Mouse (Mus musculus) adrenal gland, adult 18-20 months (tissue): Measurements from ENCODE around the gene Tpd52l2. TPM values are rescaled to one million over a fixed set of nuclear protein-coding genes. Genes with fewer than 3 reads are reported as not detected.

Experiments
- DNase-seq, 2 experiments: peaks; one replicate each; pipeline ENCODE4 v3.0.0; 2021 to 2022; ENCODE audit warnings: low spot score in 2 of 2
- long read RNA-seq, 2 experiments: library from polyadenylated mRNA; stranded (forward); transcript quantifications; one replicate each; pipeline ENCODE4 v2.0.0; 2021
- total RNA-seq, 2 experiments: library from RNA; stranded (reverse); gene quantifications; 1 replicate in 1 of 2; 2 replicates in 1 of 2; pipeline ENCODE4 v1.2.3; 2021

The Tpd52l2 gene
- total RNA-seq: 100 to 1,000 TPM in 1 of 2 experiments, 10 to 100 TPM in 1; 96.6 to 100 TPM
- long read RNA-seq, experiment 1, transcript Tpd52l2-201 (7 exons, 2,950 nt): major isoform, 47 of 80 reads
- long read RNA-seq, experiment 1, transcript Tpd52l2-208 (8 exons, 3,603 nt): minor isoform, 17 of 80 reads
- long read RNA-seq, experiment 1, partial matches to known transcripts: 1 of 80 reads
- long read RNA-seq, experiment 1, other reads (novel, unspliced or antisense): 11 of 80 reads
- long read RNA-seq, experiment 2, transcript Tpd52l2-208 (8 exons, 3,603 nt): minor isoform, 22 of 217 reads
- long read RNA-seq, experiment 2, transcript Tpd52l2-204 (6 exons, 3,475 nt): minor isoform, 7 of 217 reads
- long read RNA-seq, experiment 2, transcript Tpd52l2-201 (7 exons, 2,950 nt): major isoform, 163 of 217 reads
- long read RNA-seq, experiment 2, partial matches to known transcripts: 7 of 217 reads
- long read RNA-seq, experiment 2, other reads (novel, unspliced or antisense): 11 of 217 reads

DNA sequence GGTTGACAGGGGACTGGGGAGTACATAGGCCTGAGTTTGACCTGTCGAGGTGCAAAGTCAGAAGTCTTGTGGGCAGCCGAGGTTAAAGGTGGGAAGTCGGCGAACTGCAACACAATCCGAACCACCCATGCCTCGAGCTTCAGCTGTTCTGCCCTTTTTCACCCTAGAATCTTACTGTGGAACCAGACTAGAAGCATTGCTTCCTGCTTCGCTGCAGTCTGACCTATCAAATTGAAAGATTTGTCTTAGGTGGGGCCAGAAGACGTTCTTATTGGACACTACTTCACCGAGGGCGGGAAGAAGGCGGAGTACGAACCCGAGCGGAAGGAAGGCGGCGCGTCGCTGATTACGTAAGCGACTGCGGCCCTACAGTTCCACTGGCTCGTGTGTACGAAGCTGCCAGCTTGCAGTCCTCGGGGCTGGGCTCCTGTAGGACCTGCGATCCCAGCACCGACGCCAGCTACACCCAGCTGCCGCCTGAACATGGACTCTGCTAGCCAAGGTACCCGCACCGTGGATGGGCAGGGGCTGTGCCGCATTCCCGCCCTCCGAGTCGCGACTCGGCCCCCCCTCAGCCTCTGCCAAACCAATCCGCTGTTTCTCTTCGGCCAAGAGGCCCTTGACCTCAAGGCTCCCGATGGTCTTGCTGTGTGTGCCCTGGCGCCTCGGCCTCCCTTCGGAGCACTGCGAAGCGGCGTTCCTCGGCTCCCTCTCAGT is at the start of gene Tpd52l2:
Gene Tpd52l2 (plus strand): TSS at position 312 of the 717 bp plus-strand sequence.
- peak; percentile 78 to 80 for DNase-seq

DNA sequence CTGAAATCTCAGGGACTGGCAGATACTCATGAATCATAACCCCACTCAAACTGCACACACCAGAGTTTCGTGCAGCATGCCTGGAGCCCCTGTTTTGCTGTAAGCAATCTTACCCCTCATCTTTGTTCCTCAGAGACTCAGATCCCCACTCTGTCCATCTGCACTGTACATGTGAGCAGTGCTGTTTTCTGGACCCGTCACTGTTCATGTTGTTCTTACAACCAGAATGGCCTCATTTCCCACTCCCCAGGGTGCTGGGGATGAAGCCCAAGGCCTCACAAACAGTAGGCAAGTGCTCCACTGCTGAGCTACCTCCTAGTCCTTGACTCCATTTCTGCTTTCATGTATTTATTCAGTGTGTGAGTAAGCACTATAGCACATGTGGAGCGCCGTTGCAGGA is 44.8 kb upstream of the Tpd52l2 start:
- DNase-seq: no peak

DNA sequence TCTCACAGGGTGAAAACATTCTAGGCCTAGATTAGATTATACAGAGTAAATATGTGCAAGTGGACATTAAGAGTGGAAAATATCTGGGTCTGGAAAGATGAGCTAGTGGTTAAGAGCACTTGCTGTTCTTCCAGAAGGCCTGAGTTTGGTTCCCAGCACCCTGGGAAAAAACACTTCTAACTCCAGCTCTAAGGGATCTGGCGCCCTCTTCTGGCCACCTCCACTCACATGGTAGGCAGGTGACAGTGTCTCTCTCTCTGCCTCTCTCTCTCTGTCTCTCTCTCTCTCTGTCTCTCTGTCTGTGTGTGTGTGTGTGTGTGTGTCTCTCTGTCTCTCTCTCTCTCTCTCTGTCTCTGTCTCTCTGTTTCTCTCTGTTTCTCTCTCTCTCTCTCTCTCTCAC is 43.7 kb upstream of the Tpd52l2 start:
- DNase-seq: no peak

DNA sequence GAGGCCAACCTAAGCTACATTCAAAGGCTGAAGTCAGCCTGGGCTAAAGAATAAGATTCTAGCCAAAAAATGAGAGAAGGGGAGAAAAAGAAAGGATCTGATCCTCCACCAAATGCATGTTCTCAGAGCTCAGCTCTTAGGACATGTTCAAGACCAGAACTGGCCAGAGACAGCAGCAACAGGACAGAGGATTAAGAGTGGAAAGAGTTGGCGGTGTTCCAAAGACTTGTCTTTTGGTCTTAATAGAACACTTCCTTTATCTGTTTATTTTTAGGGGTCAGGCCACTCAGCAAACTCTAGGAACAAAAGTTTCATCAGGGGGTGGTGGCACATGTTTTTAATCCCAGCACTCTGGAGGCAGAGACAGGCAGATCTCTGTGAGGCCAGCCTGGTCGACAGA is 41.0 kb upstream of the Tpd52l2 start:
- DNase-seq: no peak

DNA sequence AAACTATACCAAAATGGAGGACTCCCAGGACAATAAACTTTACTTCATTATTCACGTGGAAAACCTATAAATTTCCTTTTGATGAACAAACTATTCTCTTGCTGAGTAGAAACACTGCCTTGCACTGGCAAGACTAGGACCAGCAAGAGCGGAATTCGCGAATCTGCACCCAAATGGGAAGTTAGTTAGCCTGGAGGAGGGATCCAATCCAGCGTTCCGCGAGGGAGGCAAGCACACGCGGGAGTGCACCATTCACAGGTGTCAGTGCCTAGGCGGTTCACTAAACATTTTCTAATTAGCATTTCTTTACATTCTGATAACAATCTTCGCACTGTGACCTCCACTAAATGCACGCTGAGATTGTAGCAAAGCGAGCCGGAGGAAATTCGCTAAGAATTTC is 39.1 kb upstream of the Tpd52l2 start:
- DNase-seq: no peak

DNA sequence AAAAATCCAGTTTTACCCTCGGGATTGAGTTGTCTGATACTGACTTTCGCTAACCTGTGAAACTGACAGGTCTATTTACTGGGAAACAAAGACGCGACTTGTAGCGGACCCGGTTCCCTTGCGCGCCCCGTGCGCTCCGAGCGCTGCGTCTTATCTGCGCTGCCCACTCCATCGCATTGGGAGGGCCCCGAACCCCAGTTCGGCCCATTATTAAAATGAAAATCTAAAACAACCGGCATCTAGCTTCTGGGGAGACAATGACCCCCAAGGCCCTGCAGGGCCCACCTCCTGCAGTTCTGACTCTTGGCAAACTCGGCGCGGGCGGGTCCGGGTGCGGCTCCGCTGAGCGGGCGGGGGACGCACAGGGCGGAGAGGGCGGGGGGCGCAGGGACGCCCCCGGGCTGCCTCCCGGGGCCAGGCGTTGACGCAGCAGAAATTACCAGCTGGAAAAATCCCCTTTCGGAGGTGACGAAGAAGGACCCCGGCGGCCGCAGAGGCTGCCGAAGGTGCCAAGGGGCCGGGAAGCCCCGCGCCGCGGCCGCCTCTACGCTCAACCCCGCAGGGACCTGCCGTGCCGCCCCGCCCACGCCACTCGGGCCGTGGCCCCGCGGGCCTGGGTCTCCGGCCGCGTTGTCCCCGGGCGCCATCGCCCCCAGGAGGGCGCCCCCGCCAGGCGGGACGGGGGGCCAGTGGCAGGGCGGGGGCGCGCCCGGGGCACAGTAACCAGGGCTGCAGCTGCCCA is 38.4 kb upstream of the Tpd52l2 start:
- peak; percentile 41 to 57 for DNase-seq

DNA sequence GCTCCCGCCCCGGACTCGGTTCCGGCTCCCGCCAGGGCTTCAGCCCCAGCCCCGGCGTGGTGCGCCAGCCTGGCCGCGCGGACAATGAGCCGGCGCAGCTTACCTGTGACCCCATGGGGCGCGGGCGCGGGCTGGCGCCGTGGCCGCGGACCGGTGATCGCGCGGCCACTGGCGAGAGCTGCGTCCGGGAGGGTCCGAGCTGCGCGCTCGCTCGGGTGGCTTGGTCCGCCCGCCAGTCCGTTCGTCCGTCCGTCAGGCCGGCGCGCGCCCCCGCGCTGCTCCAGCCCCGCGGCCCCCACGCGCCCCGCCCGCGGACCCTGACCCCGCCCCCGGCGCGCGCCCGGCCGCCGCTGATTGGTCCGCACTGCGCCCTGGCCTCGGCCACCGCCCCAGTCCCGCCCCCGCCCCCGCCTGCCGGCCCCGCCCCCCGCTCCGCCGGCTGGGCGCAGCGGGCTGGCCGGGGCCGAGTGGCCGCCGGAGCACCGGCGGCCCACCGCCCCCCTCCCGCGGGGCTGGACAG is 37.7 kb upstream of the Tpd52l2 start, which contains the start of gene Zbtb46:
Gene Zbtb46 (minus strand): TSS at position 274 of the 520 bp plus-strand sequence.
- peak; percentile 92 to 95 for DNase-seq

DNA sequence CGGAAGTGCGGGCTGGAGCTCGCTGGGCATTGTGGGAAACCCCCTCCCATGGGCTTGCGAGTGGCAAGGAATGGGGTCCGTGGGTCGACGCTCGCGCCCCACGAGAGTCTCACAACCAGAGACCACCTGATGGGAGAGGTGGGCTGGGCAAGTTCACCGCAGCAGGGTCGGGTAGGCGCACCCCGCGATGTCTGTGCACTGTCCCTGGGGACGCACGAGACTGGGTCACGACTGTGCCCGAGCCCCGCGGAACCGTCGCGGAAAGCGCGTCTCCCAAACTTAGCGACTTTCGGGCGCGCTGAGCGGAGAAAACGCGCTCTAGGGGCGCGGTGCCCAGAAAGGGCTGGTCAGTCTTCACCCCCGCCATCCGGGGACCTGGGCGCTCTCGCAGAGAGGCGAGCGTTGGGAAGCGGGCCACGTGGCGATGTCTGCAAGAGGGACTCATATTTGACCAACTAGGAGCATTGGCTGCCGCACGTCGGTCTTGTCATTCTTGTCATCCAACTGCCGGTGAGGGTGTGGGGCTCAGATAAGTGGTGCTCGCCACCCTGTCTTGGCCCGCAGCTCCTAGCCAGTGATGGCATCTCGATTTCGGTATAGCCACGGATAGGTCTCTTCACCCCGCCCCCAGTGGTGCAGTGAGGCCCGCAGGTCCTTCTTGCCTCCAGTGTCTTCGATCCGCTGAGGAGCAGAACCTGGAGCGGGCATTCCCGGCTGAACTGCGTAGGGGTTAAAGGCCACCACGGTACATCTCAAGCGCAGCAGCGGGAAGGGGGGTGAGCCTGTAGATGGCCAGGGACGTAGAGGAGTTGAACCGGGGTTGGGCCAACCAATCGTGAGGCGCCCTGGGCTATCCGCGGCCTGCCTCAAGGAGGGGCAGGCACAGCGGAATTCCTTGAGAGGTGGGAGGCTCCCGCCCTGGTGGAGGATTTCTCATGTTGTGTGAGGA is 37.0 kb upstream of the Tpd52l2 start:
- DNase-seq: peak; percentile 60 to 63

DNA sequence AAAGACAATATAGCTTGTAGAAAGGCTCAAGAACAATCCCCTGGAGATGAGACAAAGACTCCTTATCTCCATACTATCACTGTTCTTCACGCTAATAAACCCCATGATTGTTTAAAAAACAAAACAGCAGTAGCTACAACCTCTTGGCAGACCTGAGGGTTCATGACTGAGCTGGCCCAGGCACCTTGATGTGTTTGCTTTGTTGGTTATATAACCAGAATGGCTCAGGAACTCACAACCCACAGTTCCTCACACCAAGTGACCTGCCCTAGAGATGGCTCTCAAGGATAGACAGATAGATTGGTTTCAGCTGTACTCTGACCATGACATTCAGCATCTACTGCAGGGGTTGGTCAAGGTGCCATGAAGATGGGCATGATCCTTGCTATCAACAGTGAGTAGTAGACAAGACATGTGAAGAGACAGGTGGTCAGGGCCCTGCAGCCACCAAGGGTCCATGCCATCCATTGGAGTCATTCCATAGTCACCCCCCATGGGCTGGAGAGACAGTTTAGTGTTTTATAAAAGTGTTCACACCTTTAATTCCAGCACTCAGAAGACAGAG is 35.3 kb upstream of the Tpd52l2 start:
- DNase-seq: no peak

DNA sequence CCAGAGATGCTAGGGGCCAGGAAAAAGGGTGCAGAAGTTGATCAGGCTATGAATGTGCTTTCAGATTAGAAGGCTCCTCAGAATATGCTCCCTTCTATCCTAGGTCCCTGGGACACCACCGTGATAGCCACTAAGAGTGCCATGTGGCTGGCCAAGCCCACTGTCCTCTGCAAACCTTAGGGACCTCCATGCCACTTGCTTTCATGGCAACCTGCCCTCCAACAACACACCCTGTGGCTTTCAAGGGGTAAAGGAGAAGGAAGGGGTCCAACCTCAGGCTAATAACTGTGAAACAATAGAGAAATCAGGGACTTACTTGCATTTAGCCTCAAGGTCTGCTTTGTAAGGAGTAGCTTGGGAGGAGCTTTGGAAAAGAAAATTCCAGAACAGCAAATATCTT is 34.3 kb upstream of the Tpd52l2 start:
- DNase-seq: no peak

DNA sequence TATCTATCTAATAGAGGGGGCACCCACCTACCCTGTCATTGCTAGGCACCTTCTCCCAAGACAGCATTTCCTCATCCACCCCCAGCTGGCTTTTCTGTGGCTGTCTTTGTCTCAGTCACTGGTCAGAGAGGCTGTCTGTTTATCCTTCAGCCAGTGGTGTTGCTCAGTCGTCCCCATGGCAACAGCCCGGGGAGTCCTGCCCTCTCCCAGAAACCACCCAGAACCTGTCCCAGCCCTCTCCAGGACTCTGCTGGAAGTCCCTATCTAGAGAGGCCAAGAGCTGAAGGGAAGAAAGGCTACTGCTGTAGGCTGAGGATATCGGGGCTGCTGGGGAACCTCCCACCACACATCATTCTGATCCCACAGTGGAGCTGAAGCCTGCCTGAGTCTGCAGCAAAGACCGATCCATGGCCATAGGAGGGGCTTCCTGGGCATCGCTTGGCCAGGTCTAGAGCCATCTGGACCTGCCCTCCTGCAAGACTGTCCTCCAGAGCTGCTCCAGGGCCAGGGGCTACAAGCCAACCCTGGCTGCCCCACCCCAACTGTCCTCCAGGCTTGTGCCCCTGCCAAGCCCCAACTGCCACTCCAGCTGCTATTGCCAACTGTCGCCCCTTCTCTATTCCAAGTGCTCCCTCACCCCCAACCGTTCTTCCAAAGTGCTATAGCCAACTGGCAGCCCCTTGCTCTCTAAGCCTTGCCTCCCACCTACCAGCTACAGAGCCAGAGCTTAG is 33.8 kb upstream of the Tpd52l2 start:
- no peak for DNase-seq

DNA sequence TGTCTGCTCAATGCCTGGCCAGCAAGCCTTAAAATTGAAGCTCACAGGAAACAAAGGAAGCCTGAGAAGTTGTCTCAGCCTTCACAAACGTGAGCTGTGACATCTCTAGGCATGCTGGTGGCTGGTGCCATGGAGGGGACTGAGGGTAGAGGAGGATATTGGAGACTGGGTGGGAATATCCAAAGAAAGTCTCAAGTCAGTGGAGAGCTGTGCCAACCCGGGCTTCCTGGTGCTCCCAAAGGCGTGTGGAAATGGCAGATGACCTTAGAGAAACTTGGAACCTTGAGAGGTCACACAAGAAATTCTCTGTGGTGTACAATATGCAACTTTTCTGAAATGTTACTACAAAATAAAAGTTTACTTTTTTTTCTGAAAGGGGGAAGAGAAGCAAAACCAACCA is 31.5 kb upstream of the Tpd52l2 start:
- DNase-seq: no peak

DNA sequence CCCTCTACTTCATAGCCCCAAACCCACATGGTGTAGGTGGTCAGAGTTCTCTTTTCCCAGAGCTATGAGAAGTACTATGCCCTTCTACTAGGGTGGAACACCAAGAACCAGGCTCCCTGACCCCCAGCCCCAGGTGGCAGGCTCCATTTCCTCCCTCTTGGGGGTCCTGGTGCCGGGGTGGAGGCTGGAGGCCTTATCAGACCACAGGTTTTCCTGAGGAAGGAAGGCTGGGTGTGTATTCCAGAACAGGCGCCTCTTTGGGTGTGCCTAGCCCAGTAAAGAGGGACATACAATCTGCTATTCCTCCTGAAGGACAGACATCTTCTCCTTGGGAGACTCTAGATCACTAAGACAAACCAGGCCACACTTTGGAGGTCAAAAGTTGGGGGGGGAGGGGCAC is 26.7 kb upstream of the Tpd52l2 start:
- DNase-seq: no peak

DNA sequence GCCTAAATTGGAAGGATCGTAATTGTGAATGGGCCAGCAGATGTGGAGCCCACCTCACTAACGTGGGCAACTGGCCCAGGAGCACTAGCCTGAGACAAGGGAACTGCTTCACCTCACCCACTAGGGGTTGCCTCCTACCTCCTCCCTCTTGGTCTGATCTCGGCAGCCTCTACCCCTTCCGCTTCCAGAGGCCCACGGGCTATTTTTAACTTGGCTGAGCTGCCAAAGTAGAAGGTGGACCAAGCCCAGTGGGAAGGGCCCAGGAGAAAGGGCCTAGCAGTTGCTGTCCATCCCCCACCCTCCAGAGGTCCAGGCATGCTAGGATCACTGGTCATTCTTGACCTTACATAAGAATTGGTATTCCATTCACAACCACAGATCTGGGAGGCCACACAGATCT is 25.7 kb upstream of the Tpd52l2 start:
- no peak for DNase-seq

DNA sequence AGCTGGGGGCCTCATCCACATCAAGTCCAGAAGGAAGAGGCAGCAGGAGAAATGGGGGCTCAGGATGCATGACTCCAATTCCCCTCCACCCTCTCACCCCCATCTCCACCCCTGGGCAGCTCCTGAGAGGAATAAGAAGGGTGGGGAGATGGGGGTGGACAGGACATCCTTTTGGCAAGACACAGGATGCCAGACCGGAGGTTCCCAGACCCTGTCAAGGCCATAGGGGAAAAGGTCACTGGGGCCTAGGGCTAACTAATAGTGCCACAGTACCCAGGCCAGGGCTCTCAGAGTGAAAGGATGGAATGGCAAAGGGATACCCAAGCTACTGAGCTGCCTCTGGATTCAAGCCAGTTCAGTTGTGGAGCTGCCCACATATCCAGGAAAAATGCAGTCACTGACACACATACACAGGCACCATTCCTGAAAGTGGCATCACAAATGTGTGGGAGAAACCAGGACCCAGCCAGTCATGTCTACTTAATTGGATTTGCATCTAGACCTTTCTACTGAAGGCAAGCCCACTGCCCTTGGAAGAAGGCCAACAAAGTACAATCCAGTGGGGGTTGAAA is 24.6 kb upstream of the Tpd52l2 start:
- DNase-seq: no peak

DNA sequence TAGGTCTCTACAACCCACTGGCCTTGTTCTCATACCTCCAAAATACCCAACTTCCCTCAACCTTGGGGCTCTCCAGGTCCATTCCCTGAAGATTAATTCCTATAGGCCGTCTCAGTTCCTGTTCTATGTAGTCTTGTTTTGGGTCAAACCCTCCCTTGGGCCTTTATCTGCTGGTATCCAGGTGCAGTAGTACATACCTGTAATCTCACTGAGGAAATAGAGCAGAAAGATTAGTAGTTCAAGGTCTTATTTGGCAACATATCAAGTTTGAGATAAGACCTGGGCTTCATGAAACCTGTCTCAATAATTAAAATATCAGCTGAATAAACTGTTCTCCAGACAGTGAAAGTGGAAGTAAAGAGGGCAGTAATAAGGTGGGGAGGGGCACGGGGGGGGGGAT is 13.8 kb upstream of the Tpd52l2 start:
- no peak for DNase-seq

DNA sequence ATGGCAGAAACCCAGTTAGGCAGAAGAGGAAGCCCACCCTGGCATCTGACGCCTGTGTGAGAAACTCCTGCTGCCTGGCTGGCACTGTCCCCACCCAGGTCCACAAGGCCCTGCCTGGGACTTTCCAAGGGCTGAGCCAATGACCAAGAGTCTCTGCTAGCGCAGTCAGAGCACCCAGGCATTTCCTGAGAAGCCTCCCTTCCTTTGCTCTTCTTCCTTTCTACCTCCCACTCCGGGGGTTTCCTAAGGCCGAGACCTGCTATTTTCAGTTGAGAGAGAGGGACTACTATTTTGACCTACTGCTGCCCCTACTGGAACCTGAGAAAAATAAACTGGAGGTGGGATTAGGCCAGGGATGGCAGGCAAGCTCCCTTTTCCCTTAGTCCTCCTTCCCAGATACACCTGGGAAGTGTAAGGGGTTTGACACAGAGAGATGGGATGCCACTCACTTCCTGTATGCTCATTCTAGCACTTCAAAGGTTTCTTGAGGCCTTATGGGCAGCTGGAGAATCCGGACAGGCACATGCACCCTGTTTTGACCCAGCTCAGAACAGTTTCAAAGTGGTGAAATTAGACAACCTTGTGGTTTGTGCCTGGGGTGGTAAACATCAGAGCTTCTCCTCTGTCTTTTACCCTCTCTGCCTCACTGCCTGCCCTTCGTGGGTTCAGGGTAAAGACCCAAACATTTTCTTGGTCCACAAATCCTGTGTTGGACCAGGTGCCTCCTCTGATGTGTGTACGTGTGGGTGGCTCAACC is 13.2 kb upstream of the Tpd52l2 start:
- DNase-seq: no peak
